In genomic region chr16:74274596-74274995, GRCm38 (mm10) we compare ENCODE assay signal across 35 mouse cellular contexts.
"Had no signal": no experiment of that assay in that cellular context is flagged by ENCODE, and none has a peak within 500 bp of the region (broad histone marks: within the 10 kb centered on the region; RNA-seq: fewer than 3 reads in every experiment).

No protein-coding gene starts in this region.

- H3K27me3 ChIP-seq: heart, embryonic 13.5 days; heart, embryonic 15.5 days; hindbrain, embryonic 12.5 days; hindbrain, embryonic 13.5 days; hindbrain, embryonic 15.5 days; intestine, embryonic 15.5 days; kidney, embryonic 15.5 days had no signal

- ATAC-seq: hindbrain, embryonic 16.5 days; hindbrain, postnatal 0 days; inflammation-experienced regulatory T-cells, adult 6 months; intestine, embryonic 15.5 days; intestine, embryonic 16.5 days; intestine, postnatal 0 days had no signal

- H3K4me3 ChIP-seq: heart, adult 2 months; heart, embryonic 10.5 days; heart, embryonic 13.5 days; heart, embryonic 15.5 days; hindbrain, embryonic 10.5 days; hindbrain, embryonic 12.5 days; hindbrain, embryonic 13.5 days; hindbrain, embryonic 15.5 days; intestine, embryonic 15.5 days; kidney, embryonic 15.5 days; layer of hippocampus, adult 2 months had no signal

- H3K4me1 ChIP-seq: heart, embryonic 10.5 days; heart, embryonic 13.5 days; heart, embryonic 15.5 days; hindbrain, embryonic 10.5 days; hindbrain, embryonic 12.5 days; hindbrain, embryonic 15.5 days; intestine, embryonic 15.5 days; kidney, embryonic 15.5 days had no signal

- H3K9ac ChIP-seq: heart, embryonic 13.5 days; heart, embryonic 15.5 days; hindbrain, embryonic 12.5 days; hindbrain, embryonic 13.5 days; hindbrain, embryonic 14.5 days; hindbrain, embryonic 15.5 days; intestine, embryonic 15.5 days; kidney, embryonic 15.5 days had no signal

- H3K4me2 ChIP-seq: heart, embryonic 11.5 days; heart, embryonic 13.5 days; heart, embryonic 15.5 days; hindbrain, embryonic 12.5 days; hindbrain, embryonic 13.5 days; hindbrain, embryonic 14.5 days; hindbrain, embryonic 15.5 days; intestine, embryonic 15.5 days; kidney, embryonic 15.5 days had no signal

- H3K9me3 ChIP-seq: heart, embryonic 10.5 days; heart, embryonic 13.5 days; heart, embryonic 15.5 days; hindbrain, embryonic 10.5 days; hindbrain, embryonic 12.5 days; hindbrain, embryonic 13.5 days; hindbrain, embryonic 15.5 days; intestine, embryonic 15.5 days; kidney, embryonic 15.5 days had no signal

- H3K36me3 ChIP-seq: heart, embryonic 10.5 days; heart, embryonic 13.5 days; heart, embryonic 15.5 days; hindbrain, embryonic 10.5 days; hindbrain, embryonic 12.5 days; hindbrain, embryonic 13.5 days; hindbrain, embryonic 15.5 days; intestine, embryonic 15.5 days; kidney, embryonic 15.5 days had no signal

- H3K27ac ChIP-seq: heart, adult 2 months; heart, embryonic 10.5 days; heart, embryonic 13.5 days; heart, embryonic 15.5 days; hindbrain, embryonic 10.5 days; hindbrain, embryonic 12.5 days; hindbrain, embryonic 13.5 days; hindbrain, embryonic 14.5 days; hindbrain, embryonic 15.5 days; hindbrain, postnatal 0 days; intestine, embryonic 15.5 days; kidney, embryonic 15.5 days; kidney, postnatal 0 days had no signal

- DNase-seq: heart, adult 2 months; heart, postnatal 10 days; heart, postnatal 14 days; heart, postnatal 36 days; heart, postnatal 4 days; kidney, adult 11 months; kidney, adult 18-20 months; kidney, adult 2 months; kidney, adult 8-10 months; kidney, adult 9 months; kidney, postnatal 10 days; kidney, postnatal 14 days; kidney, postnatal 25 days; kidney, postnatal 36 days; kidney, postnatal 4 days; layer of hippocampus, adult 9-11 months; layer of hippocampus, postnatal 36 days had no signal
